Mouse (Mus musculus): ENCODE data around the gene Map7.

The Map7 gene

GRCm38 (mm10) chr10:20234466-20234865 is 86.2 kb downstream of the Map7 start:
- DNase-seq (ENCODE audit: low spot score), result no peak

- no peak for DNase-seq (ENCODE audit: low spot score)
Measured at GRCm38 (mm10) chr10:20235656-20236055, 87.4 kb downstream of the Map7 start.

GRCm38 (mm10) chr10:20236241-20236640 is 88.0 kb downstream of the Map7 start:
- DNase-seq (ENCODE audit: low spot score), result no peak

GRCm38 (mm10) chr10:20238281-20238680 is 90.0 kb downstream of the Map7 start:
- no peak for DNase-seq (ENCODE audit: low spot score)

- DNase-seq (ENCODE audit: low spot score), result no peak
Measured at GRCm38 (mm10) chr10:20240858-20241257, 92.6 kb downstream of the Map7 start.

GRCm38 (mm10) chr10:20243321-20243720 is 95.0 kb downstream of the Map7 start:
- DNase-seq (ENCODE audit: low spot score), result no peak

GRCm38 (mm10) chr10:20245082-20245481 is 96.8 kb downstream of the Map7 start:
- DNase-seq (ENCODE audit: low spot score), result no peak

- DNase-seq (ENCODE audit: low spot score), result no peak
Measured at GRCm38 (mm10) chr10:20249091-20249490, 100.8 kb downstream of the Map7 start.

- no peak for DNase-seq (ENCODE audit: low spot score)
Measured at GRCm38 (mm10) chr10:20255579-20255978, 107.3 kb downstream of the Map7 start.

- no peak for DNase-seq (ENCODE audit: low spot score)
Measured at GRCm38 (mm10) chr10:20257054-20257643, 108.9 kb downstream of the Map7 start.

GRCm38 (mm10) chr10:20257721-20258720 is 109.8 kb downstream of the Map7 start:
- DNase-seq (ENCODE audit: low spot score), result no peak

GRCm38 (mm10) chr10:20259476-20259875 is 111.2 kb downstream of the Map7 start:
- DNase-seq (ENCODE audit: low spot score), result no peak

- no peak for DNase-seq (ENCODE audit: low spot score)
Measured at GRCm38 (mm10) chr10:20262896-20263295, 114.6 kb downstream of the Map7 start.

GRCm38 (mm10) chr10:20264479-20264878 is 116.2 kb downstream of the Map7 start:
- no peak for DNase-seq (ENCODE audit: low spot score)

- DNase-seq (ENCODE audit: low spot score), result no peak
Measured at GRCm38 (mm10) chr10:20267032-20267431, 118.8 kb downstream of the Map7 start.

- DNase-seq (ENCODE audit: low spot score), result no peak
Measured at GRCm38 (mm10) chr10:20268945-20269344, 120.7 kb downstream of the Map7 start.

- no peak for DNase-seq (ENCODE audit: low spot score)
Measured at GRCm38 (mm10) chr10:20272380-20272779, 124.1 kb downstream of the Map7 start.

- no peak for DNase-seq (ENCODE audit: low spot score)
Measured at GRCm38 (mm10) chr10:20273278-20273677, 125.0 kb downstream of the Map7 start.

GRCm38 (mm10) chr10:20274022-20274421 is 125.8 kb downstream of the Map7 start:
- DNase-seq (ENCODE audit: low spot score), result no peak

GRCm38 (mm10) chr10:20281456-20281855 is 133.2 kb downstream of the Map7 start:
- DNase-seq (ENCODE audit: low spot score), result no peak

- DNase-seq (ENCODE audit: low spot score), result peak; percentile 17
Measured at GRCm38 (mm10) chr10:20285289-20285975, 137.2 kb downstream of the Map7 start.

GRCm38 (mm10) chr10:20285994-20286836 is 137.9 kb downstream of the Map7 start:
- DNase-seq (ENCODE audit: low spot score), result no peak
